Mouse (Mus musculus): ENCODE measurements around the gene Zc3h7a. TPM values are rescaled to one million over a fixed set of nuclear protein-coding genes. Genes with fewer than 3 reads are reported as not detected.

Gene Zc3h7a
- polyA plus RNA-seq, 1 experiment: 116 TPM

DNA sequence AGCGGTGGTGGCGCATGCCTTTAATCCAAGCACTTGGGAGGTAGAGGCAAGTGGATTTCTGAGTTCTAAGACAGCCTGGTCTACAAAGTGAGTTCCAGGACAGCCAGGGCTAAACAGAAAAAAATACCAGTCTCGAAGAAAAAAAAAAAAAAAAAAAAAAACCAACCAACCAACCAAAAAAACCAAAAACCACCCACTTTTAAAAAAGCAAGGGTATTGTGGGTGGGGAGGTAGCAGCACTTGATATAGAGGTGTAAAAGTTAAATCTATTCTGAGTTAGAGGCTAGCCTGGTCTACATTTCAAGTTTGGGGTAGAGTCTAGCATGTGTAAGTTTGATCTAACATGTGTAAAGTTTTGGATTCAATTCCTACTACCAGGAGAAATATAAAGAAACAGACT is 24.1 kb upstream of the Zc3h7a start:
- H3K27ac ChIP-seq (ENCODE audit: insufficient read depth, low read length): no peak overlapping the region
- no peak for TF ChIP-seq EP300 (IDR thresholded peaks at IDR 0.05; ENCODE audit: insufficient read depth, low read depth, low read length)
- no peak for TF ChIP-seq CTCF (IDR thresholded peaks at IDR 0.05; ENCODE audit: low read depth, low read length)
- TF ChIP-seq POLR2A (IDR thresholded peaks at IDR 0.05; ENCODE audit: insufficient read depth, low read length): no peak
- no peaks in the 10 kb centered on the region for H3K9me3 ChIP-seq (replicated peaks; ENCODE audit: control insufficient read depth, insufficient read depth, low read length, poor library complexity, severe bottlenecking)
- no peaks in the 10 kb centered on the region for H3K4me1 ChIP-seq (ENCODE audit: control insufficient read depth, insufficient read depth, low read length)
- peaks cover 63% of the 10 kb centered on the region for H3K36me3 ChIP-seq (ENCODE audit: control insufficient read depth, insufficient read depth, low read length, poor library complexity, severe bottlenecking)
- H3K4me3 ChIP-seq (ENCODE audit: low read depth, low read length): no peak overlapping the region
- no peak overlapping the region for H3K9ac ChIP-seq (ENCODE audit: low read depth, poor library complexity, severe bottlenecking)
- H3K27me3 ChIP-seq (ENCODE audit: control insufficient read depth, insufficient read depth, low read length, poor library complexity, severe bottlenecking): no peaks in the 10 kb centered on the region

DNA sequence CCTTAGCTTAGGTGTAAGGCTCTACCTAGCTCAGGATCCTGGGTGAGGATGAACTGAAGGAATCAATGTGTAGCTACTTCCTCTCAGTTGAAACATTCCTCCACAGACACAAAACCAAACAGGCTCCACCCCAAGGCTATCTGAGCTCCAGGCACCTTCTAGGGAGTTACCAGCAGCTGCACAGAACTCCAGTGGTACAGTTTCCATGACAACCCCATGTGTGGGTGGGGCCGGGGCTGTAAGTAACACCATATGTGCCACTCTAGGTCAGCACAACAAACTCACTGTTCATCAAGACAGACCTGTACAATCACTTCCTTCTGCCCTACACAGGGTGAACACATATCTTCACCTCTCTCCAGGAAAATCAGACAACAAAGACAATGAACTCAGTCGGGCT is 22.3 kb upstream of the Zc3h7a start:
- Histone ChIP-seq H3K9me3 (replicated peaks; ENCODE audit: control insufficient read depth, insufficient read depth, low read length, poor library complexity, severe bottlenecking) (no peaks in the 10 kb centered on the region), H3K27ac (ENCODE audit: insufficient read depth, low read length) (no peak overlapping the region), H3K4me1 (ENCODE audit: control insufficient read depth, insufficient read depth, low read length) (no peaks in the 10 kb centered on the region), H3K27me3 (ENCODE audit: control insufficient read depth, insufficient read depth, low read length, poor library complexity, severe bottlenecking) (no peaks in the 10 kb centered on the region), H3K36me3 (ENCODE audit: control insufficient read depth, insufficient read depth, low read length, poor library complexity, severe bottlenecking) (peaks cover 80% of the 10 kb centered on the region), H3K4me3 (ENCODE audit: low read depth, low read length) (no peak overlapping the region), H3K9ac (ENCODE audit: low read depth, poor library complexity, severe bottlenecking) (no peak overlapping the region)
- TF ChIP-seq POLR2A (IDR thresholded peaks at IDR 0.05; ENCODE audit: insufficient read depth, low read length): no peak
- TF ChIP-seq CTCF (IDR thresholded peaks at IDR 0.05; ENCODE audit: low read depth, low read length): no peak
- TF ChIP-seq EP300 (IDR thresholded peaks at IDR 0.05; ENCODE audit: insufficient read depth, low read depth, low read length): no peak

DNA sequence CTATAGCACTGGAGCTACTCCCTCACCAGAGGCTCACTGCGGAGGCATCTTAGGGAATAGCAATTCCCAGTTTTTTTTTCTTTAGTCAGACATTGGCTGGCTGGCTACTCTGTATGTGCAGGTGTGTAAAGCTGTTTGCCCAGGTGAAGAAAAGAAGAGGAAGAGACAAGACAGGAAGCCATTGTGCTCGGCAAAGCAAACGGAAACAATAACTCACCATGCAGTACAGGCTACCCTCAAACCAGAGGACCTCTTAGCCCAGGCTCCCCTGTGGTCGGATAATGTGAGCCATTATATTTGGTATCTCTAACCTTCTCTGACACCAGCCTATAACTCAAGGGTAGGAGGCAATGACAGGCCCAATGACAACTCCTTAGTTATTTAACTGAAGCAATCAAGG is 20.9 kb upstream of the Zc3h7a start:
- Histone ChIP-seq H3K4me1 (ENCODE audit: control insufficient read depth, insufficient read depth, low read length) (no peaks in the 10 kb centered on the region), H3K36me3 (ENCODE audit: control insufficient read depth, insufficient read depth, low read length, poor library complexity, severe bottlenecking) (peaks cover 93% of the 10 kb centered on the region), H3K9ac (ENCODE audit: low read depth, poor library complexity, severe bottlenecking) (no peak overlapping the region; the same call in 1 of the 2 replicates), H3K27ac (ENCODE audit: insufficient read depth, low read length) (no peak overlapping the region; the same call in 1 of the 2 replicates), H3K27me3 (ENCODE audit: control insufficient read depth, insufficient read depth, low read length, poor library complexity, severe bottlenecking) (no peaks in the 10 kb centered on the region), H3K9me3 (replicated peaks; ENCODE audit: control insufficient read depth, insufficient read depth, low read length, poor library complexity, severe bottlenecking) (no peaks in the 10 kb centered on the region), H3K4me3 (ENCODE audit: low read depth, low read length) (no peak overlapping the region)
- TF ChIP-seq POLR2A (IDR thresholded peaks at IDR 0.05; ENCODE audit: insufficient read depth, low read length) (no peak), CTCF (IDR thresholded peaks at IDR 0.05; ENCODE audit: low read depth, low read length) (no peak), EP300 (IDR thresholded peaks at IDR 0.05; ENCODE audit: insufficient read depth, low read depth, low read length) (no peak)

DNA sequence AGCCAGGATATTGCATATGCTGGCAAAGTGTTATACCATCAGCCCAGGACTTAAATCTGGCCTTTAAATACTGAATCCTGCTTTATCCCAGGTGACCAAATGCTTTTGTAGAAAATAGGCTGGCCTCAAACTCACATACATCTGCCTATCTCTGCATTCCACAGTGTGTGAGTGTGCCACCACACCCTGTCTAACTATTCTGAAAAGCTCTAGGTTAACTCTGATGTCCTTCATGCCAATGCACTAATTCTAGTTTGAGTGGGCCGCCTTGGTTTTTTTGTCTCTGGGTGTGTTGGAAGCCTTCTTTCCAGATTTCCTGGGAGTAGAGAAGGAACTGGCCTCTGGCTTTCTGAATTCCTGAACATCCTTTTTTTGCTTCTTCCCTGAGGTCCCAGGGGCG is 17.0 kb upstream of the Zc3h7a start:
- no peak overlapping the region for H3K27ac ChIP-seq (ENCODE audit: insufficient read depth, low read length)
- no peak overlapping the region for H3K9ac ChIP-seq (ENCODE audit: low read depth, poor library complexity, severe bottlenecking)
- no peak for TF ChIP-seq CTCF (IDR thresholded peaks at IDR 0.05; ENCODE audit: low read depth, low read length)
- no peak for TF ChIP-seq EP300 (IDR thresholded peaks at IDR 0.05; ENCODE audit: insufficient read depth, low read depth, low read length)
- no peak for TF ChIP-seq POLR2A (IDR thresholded peaks at IDR 0.05; ENCODE audit: insufficient read depth, low read length)
- no peaks in the 10 kb centered on the region for H3K27me3 ChIP-seq (ENCODE audit: control insufficient read depth, insufficient read depth, low read length, poor library complexity, severe bottlenecking)
- peaks cover 61% of the 10 kb centered on the region for H3K36me3 ChIP-seq (ENCODE audit: control insufficient read depth, insufficient read depth, low read length, poor library complexity, severe bottlenecking)
- H3K4me1 ChIP-seq (ENCODE audit: control insufficient read depth, insufficient read depth, low read length): no peaks in the 10 kb centered on the region
- H3K9me3 ChIP-seq (replicated peaks; ENCODE audit: control insufficient read depth, insufficient read depth, low read length, poor library complexity, severe bottlenecking): no peaks in the 10 kb centered on the region
- H3K4me3 ChIP-seq (ENCODE audit: low read depth, low read length): no peak overlapping the region

DNA sequence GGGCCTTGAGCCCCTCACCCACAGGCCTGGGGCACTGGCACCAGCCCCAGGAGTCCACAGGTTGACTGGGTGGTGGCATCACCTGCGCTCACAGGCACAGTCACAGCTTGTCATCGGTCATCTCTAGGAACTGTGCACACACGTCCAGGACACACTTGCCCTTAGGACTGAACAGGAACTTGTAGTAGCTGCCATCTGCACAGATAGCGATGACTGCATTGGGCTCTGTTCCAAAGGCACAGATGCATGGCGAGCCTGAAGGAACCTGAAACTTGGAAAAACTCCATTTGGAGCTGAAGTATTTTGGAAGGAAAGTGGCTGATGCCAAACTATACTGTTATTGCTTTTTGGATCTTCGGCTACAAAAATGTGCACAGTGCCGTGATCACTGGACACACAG is 14.0 kb upstream of the Zc3h7a start:
- Histone ChIP-seq H3K27ac (ENCODE audit: insufficient read depth, low read length) (no peak overlapping the region), H3K4me1 (ENCODE audit: control insufficient read depth, insufficient read depth, low read length) (no peaks in the 10 kb centered on the region), H3K9me3 (replicated peaks; ENCODE audit: control insufficient read depth, insufficient read depth, low read length, poor library complexity, severe bottlenecking) (no peaks in the 10 kb centered on the region), H3K27me3 (ENCODE audit: control insufficient read depth, insufficient read depth, low read length, poor library complexity, severe bottlenecking) (no peaks in the 10 kb centered on the region), H3K4me3 (ENCODE audit: low read depth, low read length) (no peak overlapping the region), H3K36me3 (ENCODE audit: control insufficient read depth, insufficient read depth, low read length, poor library complexity, severe bottlenecking) (peaks cover 32% of the 10 kb centered on the region), H3K9ac (ENCODE audit: low read depth, poor library complexity, severe bottlenecking) (no peak overlapping the region)
- TF ChIP-seq POLR2A (IDR thresholded peaks at IDR 0.05; ENCODE audit: insufficient read depth, low read length) (no peak), EP300 (IDR thresholded peaks at IDR 0.05; ENCODE audit: insufficient read depth, low read depth, low read length) (no peak), CTCF (IDR thresholded peaks at IDR 0.05; ENCODE audit: low read depth, low read length) (no peak)

DNA sequence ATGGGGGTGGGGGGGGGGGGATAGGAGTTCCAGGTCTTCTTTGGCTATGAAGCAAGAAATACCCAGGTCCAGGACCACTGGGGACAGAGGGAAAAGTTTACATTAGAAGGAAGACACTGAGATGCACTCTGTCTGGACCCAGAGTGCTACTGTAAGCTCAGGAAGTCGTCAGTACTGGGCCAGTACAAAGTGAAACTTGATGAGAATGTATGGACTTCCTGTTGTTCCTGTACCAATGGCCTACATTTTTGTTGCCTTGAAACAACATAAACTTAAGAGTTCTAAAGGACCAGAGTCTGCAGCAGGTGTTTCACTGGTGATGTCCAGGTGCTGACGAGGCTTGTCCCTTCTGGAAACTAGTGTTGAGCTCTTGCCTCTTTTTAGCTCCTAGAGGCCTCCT is 1.2 kb upstream of the Zc3h7a start:
- H3K4me3 ChIP-seq (ENCODE audit: low read depth, low read length): no peak overlapping the region
- TF ChIP-seq EP300 (IDR thresholded peaks at IDR 0.05; ENCODE audit: insufficient read depth, low read depth, low read length) (no peak), POLR2A (IDR thresholded peaks at IDR 0.05; ENCODE audit: insufficient read depth, low read length) (no peak), CTCF (IDR thresholded peaks at IDR 0.05; ENCODE audit: low read depth, low read length) (no peak)
- no peaks in the 10 kb centered on the region for H3K27me3 ChIP-seq (ENCODE audit: control insufficient read depth, insufficient read depth, low read length, poor library complexity, severe bottlenecking)
- H3K27ac ChIP-seq (ENCODE audit: insufficient read depth, low read length): no peak overlapping the region
- H3K9ac ChIP-seq (ENCODE audit: low read depth, poor library complexity, severe bottlenecking): no peak overlapping the region
- H3K4me1 ChIP-seq (ENCODE audit: control insufficient read depth, insufficient read depth, low read length): no peaks in the 10 kb centered on the region
- H3K36me3 ChIP-seq (ENCODE audit: control insufficient read depth, insufficient read depth, low read length, poor library complexity, severe bottlenecking): no peaks in the 10 kb centered on the region
- no peaks in the 10 kb centered on the region for H3K9me3 ChIP-seq (replicated peaks; ENCODE audit: control insufficient read depth, insufficient read depth, low read length, poor library complexity, severe bottlenecking)
